ENCODE assay signal across 13 mouse cellular contexts in genomic region chr16:45222016-45222415, GRCm38 (mm10). TPM values are rescaled to one million over a fixed set of nuclear protein-coding genes. Genes with fewer than 3 reads are reported as not detected.
"Had no signal": no experiment of that assay in that cellular context is flagged by ENCODE, and none has a peak within 500 bp of the region (broad histone marks: within the 10 kb centered on the region; RNA-seq: fewer than 3 reads in every experiment).

No protein-coding gene starts in this region.

- H3K27ac ChIP-seq: neural tube, embryonic 12.5 days; neural tube, embryonic 13.5 days; neural tube, embryonic 15.5 days; stomach, embryonic 15.5 days; stomach, postnatal 0 days had no signal

- H3K36me3 ChIP-seq: neural tube, embryonic 12.5 days; neural tube, embryonic 13.5 days; neural tube, embryonic 15.5 days; stomach, embryonic 15.5 days had no signal

- H3K27me3 ChIP-seq: neural tube, embryonic 12.5 days; neural tube, embryonic 13.5 days; neural tube, embryonic 15.5 days; stomach, embryonic 15.5 days had no signal

- DNase-seq: right cerebral cortex, adult 18-20 months; right cerebral cortex, postnatal 14 days; right cerebral cortex, postnatal 25 days; right cerebral cortex, postnatal 4 days; spleen, adult 18-20 months; thymus, adult 18-20 months; thymus, postnatal 4 days had no signal

- H3K4me1 ChIP-seq: neural tube, embryonic 12.5 days; neural tube, embryonic 13.5 days; neural tube, embryonic 15.5 days; stomach, embryonic 15.5 days had no signal

- H3K4me3 ChIP-seq: neural tube, embryonic 12.5 days; neural tube, embryonic 13.5 days; neural tube, embryonic 15.5 days; stomach, embryonic 15.5 days had no signal

RNA-seq across cellular contexts. Expression of gene Btla, which starts 2.1 kb away (rescaled TPM):
- polyA plus RNA-seq: stomach, embryonic 14.5 days had no signal
